Mouse (Mus musculus) intestine, embryonic 14.5 days (tissue): ENCODE measurements around the gene Mob3a. TPM values are rescaled to one million over a fixed set of nuclear protein-coding genes. Genes with fewer than 3 reads are reported as not detected.

Source experiments
- polyA plus RNA-seq: library from polyadenylated mRNA; unstranded; fragments of >200 nt; fragmentation: Nextera tagmentation; extraction: Ambion mirVana; gene quantifications from 2 replicates; pipeline ENCODE4 v1.2.1, GENCODE M21; 2014

The Mob3a gene
- polyA plus RNA-seq, 1 experiment from 2014 or later = 38.6 TPM

Other genes with a start within 250 kb of the Mob3a start
- 0.04 and 0.09 TPM in 2 replicates for gene Onecut3, start 207.1 kb downstream of the Mob3a start, polyA plus RNA-seq
- 0.18 and 0.32 TPM in 2 replicates for gene Atp8b3, start 162.9 kb downstream of the Mob3a start, polyA plus RNA-seq
- gene Rexo1, start 140.4 kb downstream of the Mob3a start, polyA plus RNA-seq = 28.9 and 31.5 TPM in 2 replicates
- gene Klf16, start 124.7 kb downstream of the Mob3a start, polyA plus RNA-seq = 9.7 and 12.1 TPM in 2 replicates
- 99.4 and 114 TPM in 2 replicates for gene Abhd17a, start 111.6 kb downstream of the Mob3a start, polyA plus RNA-seq
- 108 and 111 TPM in 2 replicates for gene Scamp4, start 99.1 kb downstream of the Mob3a start, polyA plus RNA-seq
- gene Adat3, start 99.1 kb downstream of the Mob3a start, polyA plus RNA-seq = 9.2 and 10.1 TPM in 2 replicates
- gene Gm49322, start 96.0 kb downstream of the Mob3a start, polyA plus RNA-seq = 3.0 and 3.1 TPM in 2 replicates
- 66.5 and 116 TPM in 2 replicates for gene Csnk1g2, start 79.1 kb downstream of the Mob3a start, polyA plus RNA-seq
- gene Btbd2, start 44.9 kb downstream of the Mob3a start, polyA plus RNA-seq = 55.8 and 73.1 TPM in 2 replicates
- gene Mknk2, start 23.9 kb downstream of the Mob3a start, polyA plus RNA-seq = 68.2 and 71.1 TPM in 2 replicates
- 15.5 and 15.9 TPM in 2 replicates for gene Izumo4, start 207 bp upstream of the Mob3a start, polyA plus RNA-seq
- gene Ap3d1, start 40.3 kb upstream of the Mob3a start, polyA plus RNA-seq = 74.1 and 77.4 TPM in 2 replicates
- 21.1 and 22.7 TPM in 2 replicates for gene Dot1l, start 53.2 kb upstream of the Mob3a start, polyA plus RNA-seq
- 85.4 and 89.3 TPM in 2 replicates for gene Sf3a2, start 96.2 kb upstream of the Mob3a start, polyA plus RNA-seq
- gene Plekhj1, start 96.6 kb upstream of the Mob3a start, polyA plus RNA-seq = 125 TPM in 2 replicates
- gene Amh, start 103.3 kb upstream of the Mob3a start, polyA plus RNA-seq = 0.11 TPM in 1 of 2 replicates, not detected in the other
- gene Jsrp1, start 111.5 kb upstream of the Mob3a start, polyA plus RNA-seq = 0.83 and 0.95 TPM in 2 replicates
- 1,692 and 1,787 TPM in 2 replicates for gene Oaz1, start 124.7 kb upstream of the Mob3a start, polyA plus RNA-seq
- 0.07 and 0.20 TPM in 2 replicates for gene Lingo3, start 142.1 kb upstream of the Mob3a start, polyA plus RNA-seq
- gene Lsm7, start 153.2 kb upstream of the Mob3a start, polyA plus RNA-seq = 406 and 412 TPM in 2 replicates
- 27.0 and 30.6 TPM in 2 replicates for gene Sppl2b, start 153.3 kb upstream of the Mob3a start, polyA plus RNA-seq
- 0.04 TPM in 1 of 2 replicates, not detected in the other for gene Tmprss9, start 169.9 kb upstream of the Mob3a start, polyA plus RNA-seq
- gene Timm13, start 199.0 kb upstream of the Mob3a start, polyA plus RNA-seq = 392 and 393 TPM in 2 replicates
- gene Lmnb2, start 216.3 kb upstream of the Mob3a start, polyA plus RNA-seq = 15.5 and 18.3 TPM in 2 replicates
- gene Gadd45b, start 228.1 kb upstream of the Mob3a start, polyA plus RNA-seq = 18.2 and 21.2 TPM in 2 replicates